Mouse (Mus musculus) common myeloid progenitor, adult 5-6 weeks (primary cell): Measurements from ENCODE around the gene Gucy2d. TPM values are rescaled to one million over a fixed set of nuclear protein-coding genes. Genes with fewer than 3 reads are reported as not detected.

Experiments used
- ATAC-seq: replicated peaks from 2 replicates; pipeline ENCODE4 v1.8.0; 2016; ENCODE audit warnings: low read depth, mild to moderate bottlenecking, moderate TSS enrichment, inconsistent platforms; ENCODE audit not compliant: poor library complexity, severe bottlenecking
- total RNA-seq: library from RNA; stranded (forward); fragments of 200-1000, 187-1606 nt; gene quantifications from 2 replicates; pipeline ENCODE4 v1.2.3, GENCODE M21; 2017

Gene Gucy2d
- total RNA-seq, 1 experiment from 2014 or later, result not detected

GRCm38 (mm10) chr7:98437629-98438028, 2.6 kb upstream of the Gucy2d start:
- ATAC-seq, result peak; percentile 73

GRCm38 (mm10) chr7:98446873-98447272, 6.7 kb downstream of the Gucy2d start:
- ATAC-seq, result no peak

- ATAC-seq, result peak; percentile 87
These were observed 7.5 kb downstream of the Gucy2d start for GRCm38 (mm10) chr7:98447585-98448308.

- no peak for ATAC-seq
These were observed 8.1 kb downstream of the Gucy2d start for GRCm38 (mm10) chr7:98448309-98448630.

GRCm38 (mm10) chr7:98449696-98450095, 9.5 kb downstream of the Gucy2d start:
- no peak for ATAC-seq

GRCm38 (mm10) chr7:98454397-98455120, 14.3 kb downstream of the Gucy2d start:
- no peak for ATAC-seq

GRCm38 (mm10) chr7:98460319-98460718, 20.1 kb downstream of the Gucy2d start:
- ATAC-seq, result no peak

GRCm38 (mm10) chr7:98469089-98469488, 28.9 kb downstream of the Gucy2d start:
- no peak for ATAC-seq

- ATAC-seq, result no peak
These were observed 32.3 kb downstream of the Gucy2d start for GRCm38 (mm10) chr7:98472529-98472928.

GRCm38 (mm10) chr7:98474558-98474957, 34.3 kb downstream of the Gucy2d start:
- ATAC-seq, result no peak

- no peak for ATAC-seq
These were observed 36.9 kb downstream of the Gucy2d start for GRCm38 (mm10) chr7:98477153-98477552.

GRCm38 (mm10) chr7:98480481-98480880, 40.3 kb downstream of the Gucy2d start:
- ATAC-seq, result no peak

GRCm38 (mm10) chr7:98481066-98481734, 41.0 kb downstream of the Gucy2d start:
- ATAC-seq, result peak; percentile 80

GRCm38 (mm10) chr7:98481861-98482260, 41.6 kb downstream of the Gucy2d start:
- ATAC-seq, result no peak

GRCm38 (mm10) chr7:98482551-98483267, 42.5 kb downstream of the Gucy2d start:
- no peak for ATAC-seq

- no peak for ATAC-seq
These were observed 43.0 kb downstream of the Gucy2d start for GRCm38 (mm10) chr7:98483268-98483607.

GRCm38 (mm10) chr7:98484878-98485277, 44.7 kb downstream of the Gucy2d start:
- ATAC-seq, result no peak

GRCm38 (mm10) chr7:98485508-98485907, 45.3 kb downstream of the Gucy2d start:
- no peak for ATAC-seq

- no peak for ATAC-seq
These were observed 46.3 kb downstream of the Gucy2d start for GRCm38 (mm10) chr7:98486471-98486917.

GRCm38 (mm10) chr7:98487202-98487980, 47.2 kb downstream of the Gucy2d start:
- no peak for ATAC-seq
